Mouse (Mus musculus) kidney, adult 11 months (tissue): Measurements from ENCODE around the gene Prima1.
A peak's percentile ranks its signal among the peaks of the same experiment; 100 is the strongest.

Source experiments
- DNase-seq: peaks from one replicate; pipeline ENCODE4 v3.0.0; 2022

The Prima1 gene

GRCm38 (mm10) chr12:103223671-103224070, 18.3 kb downstream of the Prima1 start:
- no peak for DNase-seq

DNA sequence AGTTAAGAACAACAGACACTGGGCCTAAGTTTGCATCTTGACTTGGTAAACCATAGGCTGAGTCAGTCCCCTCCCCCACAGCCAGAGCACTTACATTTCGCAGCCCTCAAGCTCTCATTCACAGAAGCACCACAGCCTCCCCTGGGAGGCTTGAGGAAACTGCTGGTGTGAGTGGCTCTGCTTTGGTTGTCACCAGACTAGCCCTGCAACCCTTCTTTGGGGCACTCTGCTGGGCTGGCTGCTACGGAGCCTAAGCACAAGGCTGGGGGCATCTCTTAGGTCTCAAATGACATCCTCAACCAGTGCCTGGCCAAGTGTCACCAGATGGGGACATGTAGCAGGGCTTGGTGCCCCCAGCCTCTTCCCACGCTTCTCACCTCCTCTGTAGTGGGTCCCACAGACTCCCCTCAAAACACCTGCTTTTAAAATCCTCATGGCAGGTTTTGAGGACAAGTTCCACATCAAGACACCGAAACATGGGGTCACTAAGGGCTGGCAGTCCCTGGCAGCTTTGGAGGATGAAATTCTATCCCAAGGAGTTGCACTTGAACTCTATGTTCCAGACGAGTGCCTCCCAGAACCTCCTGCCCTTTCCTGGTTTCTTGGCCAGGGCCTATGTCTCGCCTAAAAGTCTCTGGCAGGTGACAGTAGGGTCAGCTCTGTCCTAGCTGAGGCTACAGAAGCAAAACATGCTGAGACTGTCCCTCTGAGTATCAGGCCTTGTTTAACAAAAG, 25.9 kb downstream of the Prima1 start:
- DNase-seq, result no peak

- no peak for DNase-seq
Observed at GRCm38 (mm10) chr12:103214797-103215196, 27.2 kb downstream of the Prima1 start.

- peak; percentile 26 for DNase-seq
Observed at GRCm38 (mm10) chr12:103214270-103214669, 27.7 kb downstream of the Prima1 start.

DNA sequence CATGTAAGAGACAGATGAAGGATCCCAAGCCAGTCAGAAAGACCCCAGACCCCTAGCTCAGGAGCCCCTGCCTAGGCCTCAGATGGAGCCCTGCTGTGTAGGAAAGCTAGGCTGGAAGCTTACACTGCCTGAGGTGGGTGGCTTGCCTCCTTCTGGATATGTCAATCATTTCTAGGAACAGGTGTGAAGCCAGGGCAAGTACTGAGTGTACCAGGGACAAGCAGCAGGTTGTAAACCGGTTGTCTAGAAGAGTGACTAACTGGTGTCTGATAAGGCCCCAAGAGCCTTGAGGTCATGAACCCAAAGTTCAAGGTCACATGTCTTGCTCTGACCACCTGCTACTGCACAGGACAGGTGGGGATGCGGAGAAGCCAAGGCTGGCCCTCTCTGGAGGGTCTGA, 28.4 kb downstream of the Prima1 start:
- no peak for DNase-seq

DNA sequence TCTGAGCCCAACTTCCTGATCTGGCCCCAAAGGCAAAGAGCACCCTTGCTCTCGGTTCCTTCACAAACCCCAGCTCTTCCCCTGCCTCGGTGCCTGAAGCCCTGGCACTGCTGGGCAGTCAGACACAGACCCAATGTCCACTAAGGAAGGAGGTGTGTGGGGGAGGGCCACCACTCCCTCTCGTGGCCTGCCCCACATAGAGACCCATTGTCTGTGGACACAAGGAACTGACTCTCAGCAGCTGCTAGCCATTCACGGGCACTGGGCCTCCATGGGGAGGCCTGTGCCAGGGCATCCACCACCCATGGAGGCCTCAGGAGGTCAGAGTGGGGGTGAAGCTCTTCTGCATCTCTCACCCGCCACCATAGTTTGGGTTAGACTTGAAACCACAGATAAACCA, 30.9 kb downstream of the Prima1 start:
- DNase-seq, result no peak

DNA sequence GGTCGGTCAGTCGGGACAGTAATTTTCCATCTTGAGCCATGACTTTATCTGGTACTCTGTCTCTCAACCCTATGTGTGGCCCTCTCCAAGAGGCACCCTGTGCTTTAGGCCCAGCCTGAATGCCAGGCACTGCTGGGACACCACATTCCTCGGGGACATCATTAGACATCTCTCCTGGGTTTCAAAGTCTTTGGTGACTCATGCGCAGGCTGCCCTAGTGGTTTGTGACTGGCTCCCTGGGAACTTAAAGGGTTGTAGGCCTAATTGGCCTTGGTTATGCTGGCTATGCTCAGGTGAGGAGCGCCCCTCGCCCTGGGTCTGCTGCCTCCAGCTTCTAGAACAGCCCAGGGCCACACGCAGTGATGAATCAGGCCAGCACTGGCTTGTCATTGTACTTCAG, 32.4 kb downstream of the Prima1 start:
- no peak for DNase-seq

GRCm38 (mm10) chr12:103205561-103205960, 36.4 kb downstream of the Prima1 start:
- DNase-seq, result no peak

GRCm38 (mm10) chr12:103202592-103203544, 39.1 kb downstream of the Prima1 start:
- peak; percentile 23 for DNase-seq

GRCm38 (mm10) chr12:103192996-103193395, 49.0 kb downstream of the Prima1 start:
- no peak for DNase-seq

DNA sequence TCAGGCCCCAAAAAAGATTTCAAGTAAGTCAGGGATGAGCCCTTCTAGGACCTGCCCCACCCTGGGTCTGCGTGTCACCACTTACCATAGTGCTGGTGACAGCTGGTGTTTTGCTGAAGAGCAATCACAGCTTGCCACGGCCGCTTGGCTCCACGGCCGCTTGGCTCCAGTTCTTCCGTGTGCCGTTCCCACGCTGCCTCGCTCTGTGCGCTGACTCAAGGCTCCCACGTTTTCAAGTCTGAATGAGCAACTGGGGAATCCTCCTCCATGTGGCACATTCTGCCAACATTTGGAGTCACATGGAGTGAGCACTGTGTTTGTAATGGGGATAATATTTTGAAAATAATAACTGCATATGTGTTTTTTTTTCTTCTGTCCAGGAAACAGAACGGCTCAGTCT, 52.2 kb downstream of the Prima1 start:
- DNase-seq, result no peak

- DNase-seq, result no peak
Observed at GRCm38 (mm10) chr12:103188223-103188622, 53.7 kb downstream of the Prima1 start.

GRCm38 (mm10) chr12:103187020-103187419, 54.9 kb downstream of the Prima1 start:
- no peak for DNase-seq

GRCm38 (mm10) chr12:103183057-103183456, 58.9 kb downstream of the Prima1 start:
- no peak for DNase-seq

GRCm38 (mm10) chr12:103168892-103169291, 73.1 kb downstream of the Prima1 start:
- DNase-seq, result no peak

DNA sequence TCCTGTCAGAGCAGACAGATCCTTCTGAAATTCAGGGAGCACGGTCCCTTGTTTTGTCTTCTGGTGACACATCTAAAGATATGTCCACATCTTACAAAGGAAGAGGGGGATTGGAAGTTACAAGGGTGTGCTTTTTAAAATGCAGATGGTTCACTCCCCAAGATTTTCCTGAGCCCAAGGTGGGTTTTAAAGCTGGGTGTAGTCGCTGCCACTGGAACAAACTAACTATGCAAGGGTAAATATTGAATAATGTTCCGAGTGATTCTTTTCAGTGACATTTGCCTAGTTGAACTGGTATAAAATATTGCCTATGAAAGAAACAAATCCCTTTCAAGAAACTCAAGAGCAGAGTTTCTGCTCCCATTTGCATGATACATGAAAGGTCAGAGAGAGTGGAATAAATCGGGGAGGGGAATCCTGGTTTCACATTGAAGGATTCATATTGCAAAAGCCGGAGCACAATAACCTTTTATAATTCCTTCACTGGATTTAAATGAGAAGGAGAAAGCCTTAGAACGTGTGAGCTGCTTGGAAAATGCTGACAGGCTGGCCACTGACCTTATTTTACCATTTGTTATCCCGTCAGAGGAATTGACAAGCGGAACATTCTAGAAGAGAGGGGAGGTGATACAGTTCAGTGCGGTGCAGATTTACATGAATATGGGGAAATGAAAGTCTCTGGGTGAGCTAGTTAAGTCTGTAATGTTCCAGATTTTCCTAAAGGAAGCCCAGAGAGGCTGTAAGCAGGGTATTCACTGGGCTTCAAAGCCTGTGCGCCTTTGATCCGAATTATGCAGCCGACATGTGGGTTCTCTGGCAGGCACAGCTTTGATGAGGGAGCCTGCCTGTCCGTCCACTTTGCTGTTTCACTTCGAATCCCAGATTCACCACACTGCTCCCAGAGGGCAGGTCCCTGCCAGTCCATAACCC, 77.6 kb downstream of the Prima1 start:
- no peak for DNase-seq

DNA sequence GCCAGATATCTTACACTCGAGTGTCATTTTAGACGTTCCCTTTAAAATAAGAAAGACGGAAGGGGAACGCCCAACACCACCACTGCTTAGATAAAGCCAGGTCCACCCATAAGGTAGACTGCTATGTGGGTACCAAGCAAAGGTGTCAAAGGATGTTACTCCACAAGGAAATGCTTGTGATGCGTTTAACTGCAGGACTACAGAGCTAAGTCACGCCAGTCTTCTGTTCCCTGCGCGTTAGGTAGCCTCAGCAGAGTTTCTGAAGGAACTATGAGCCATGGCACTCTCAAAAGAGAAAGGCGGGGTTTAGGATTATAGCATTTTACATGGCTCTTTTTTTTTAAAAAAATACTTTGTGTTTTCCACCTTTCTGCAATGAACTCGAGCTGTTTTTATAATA, 78.4 kb downstream of the Prima1 start:
- no peak for DNase-seq

DNA sequence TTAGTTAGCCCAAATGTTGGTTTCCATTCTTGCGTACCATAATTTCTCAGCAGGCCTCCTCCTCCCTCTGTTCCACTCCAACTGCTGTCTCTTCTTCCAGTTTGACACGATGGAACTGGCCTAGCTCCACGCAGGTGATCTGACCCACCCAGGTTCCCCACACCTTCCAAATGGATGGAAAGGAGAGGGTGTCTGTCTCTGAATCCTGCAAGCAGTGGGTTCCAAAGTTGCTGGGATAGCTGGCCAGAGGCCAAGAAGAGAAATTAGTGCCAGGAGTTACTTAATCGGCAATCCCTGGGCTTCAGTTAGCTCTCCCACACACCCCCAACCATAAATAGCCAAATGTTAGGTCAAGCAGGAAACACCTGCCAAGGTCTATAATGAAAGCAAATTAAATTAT, 81.2 kb downstream of the Prima1 start:
- no peak for DNase-seq

- DNase-seq, result no peak
Observed at GRCm38 (mm10) chr12:103159016-103159415, 82.9 kb downstream of the Prima1 start.

DNA sequence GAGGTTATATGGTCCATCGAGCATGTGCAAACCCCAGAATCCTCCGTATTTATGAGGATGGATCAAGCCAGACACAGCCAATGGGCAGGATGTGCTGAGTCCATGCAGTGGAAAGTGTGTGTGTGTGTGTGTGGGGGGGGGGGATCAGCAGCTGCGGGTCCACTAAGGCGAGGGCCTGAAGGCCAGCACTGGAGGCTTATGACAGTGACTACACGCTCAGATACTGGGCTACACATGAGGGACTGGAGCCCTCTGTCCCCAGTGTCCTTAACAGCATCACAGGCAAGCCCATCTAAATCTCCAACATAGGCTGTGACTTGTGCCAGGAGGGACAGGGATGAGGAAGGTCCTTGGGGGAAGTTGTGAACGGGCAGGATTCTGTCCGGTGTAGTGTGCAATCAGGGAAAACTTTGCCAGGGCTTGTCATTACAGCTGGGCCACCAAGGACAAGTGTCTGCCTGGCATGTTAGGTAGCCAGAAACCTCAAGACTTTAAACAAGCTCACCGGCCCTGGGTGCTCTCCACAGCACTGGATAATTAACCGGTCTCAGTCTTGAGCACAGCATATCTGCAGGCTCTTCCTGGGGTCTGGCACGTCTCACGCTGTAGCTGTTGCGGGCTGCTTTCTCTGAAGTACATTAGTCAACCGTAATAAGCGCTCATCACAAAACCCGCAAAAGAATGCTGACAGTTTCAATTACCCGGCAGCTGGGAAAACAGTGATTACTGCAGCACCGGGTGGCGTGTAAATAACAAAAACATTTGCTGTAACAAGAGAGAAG, 84.6 kb downstream of the Prima1 start:
- DNase-seq, result no peak

GRCm38 (mm10) chr12:103155406-103155805, 86.5 kb downstream of the Prima1 start:
- no peak for DNase-seq

GRCm38 (mm10) chr12:103154927-103155326, 87.0 kb downstream of the Prima1 start:
- DNase-seq, result no peak
